Mouse (Mus musculus) induced T-regulatory cell, adult 2 months (primary cell): ENCODE measurements around the gene Mbtps1.

Experiments used
- DNase-seq: peaks from one replicate; pipeline ENCODE4 v3.0.0-alpha.2; 2012; ENCODE audit warnings: low read depth

The Mbtps1 gene

GRCm38 (mm10) chr8:119502111-119502510 lies 56.4 kb downstream of the Mbtps1 start:
- DNase-seq, result no peak

- no peak for DNase-seq
These were observed 56.9 kb downstream of the Mbtps1 start, which contains the start of gene Slc38a8 for GRCm38 (mm10) chr8:119501598-119501997. Slc38a8 (minus strand) TSS chr8:119501698.

- no peak for DNase-seq
These were observed 58.7 kb downstream of the Mbtps1 start for GRCm38 (mm10) chr8:119499836-119500235.

- peak; percentile 73 for DNase-seq
These were observed 61.7 kb downstream of the Mbtps1 start for GRCm38 (mm10) chr8:119496848-119497247.

GRCm38 (mm10) chr8:119487093-119487492 lies 71.4 kb downstream of the Mbtps1 start:
- DNase-seq, result no peak

GRCm38 (mm10) chr8:119484145-119484896 lies 74.2 kb downstream of the Mbtps1 start:
- DNase-seq, result no peak

GRCm38 (mm10) chr8:119478684-119479083 lies 79.9 kb downstream of the Mbtps1 start:
- DNase-seq, result no peak

GRCm38 (mm10) chr8:119468091-119468490 lies 90.4 kb downstream of the Mbtps1 start:
- DNase-seq, result no peak

GRCm38 (mm10) chr8:119466794-119467193 lies 91.7 kb downstream of the Mbtps1 start:
- DNase-seq, result no peak

- no peak for DNase-seq
These were observed 92.4 kb downstream of the Mbtps1 start for GRCm38 (mm10) chr8:119466105-119466504.

- no peak for DNase-seq
These were observed 94.8 kb downstream of the Mbtps1 start for GRCm38 (mm10) chr8:119463709-119464108.

GRCm38 (mm10) chr8:119461356-119461755 lies 97.2 kb downstream of the Mbtps1 start:
- DNase-seq, result no peak

GRCm38 (mm10) chr8:119459724-119460123 lies 98.8 kb downstream of the Mbtps1 start:
- no peak for DNase-seq
